Mouse (Mus musculus): ENCODE data around the gene Cyp2d22. TPM values are rescaled to one million over a fixed set of nuclear protein-coding genes. Genes with fewer than 3 reads are reported as not detected.
A peak's percentile ranks its signal among the peaks of the same experiment; 100 is the strongest.

The Cyp2d22 gene
- 2.1 and 3.3 TPM in 2 replicates for polyA plus RNA-seq (2015; fragmentation: Nextera tagmentation; extraction: Ambion mirVana)

DNA sequence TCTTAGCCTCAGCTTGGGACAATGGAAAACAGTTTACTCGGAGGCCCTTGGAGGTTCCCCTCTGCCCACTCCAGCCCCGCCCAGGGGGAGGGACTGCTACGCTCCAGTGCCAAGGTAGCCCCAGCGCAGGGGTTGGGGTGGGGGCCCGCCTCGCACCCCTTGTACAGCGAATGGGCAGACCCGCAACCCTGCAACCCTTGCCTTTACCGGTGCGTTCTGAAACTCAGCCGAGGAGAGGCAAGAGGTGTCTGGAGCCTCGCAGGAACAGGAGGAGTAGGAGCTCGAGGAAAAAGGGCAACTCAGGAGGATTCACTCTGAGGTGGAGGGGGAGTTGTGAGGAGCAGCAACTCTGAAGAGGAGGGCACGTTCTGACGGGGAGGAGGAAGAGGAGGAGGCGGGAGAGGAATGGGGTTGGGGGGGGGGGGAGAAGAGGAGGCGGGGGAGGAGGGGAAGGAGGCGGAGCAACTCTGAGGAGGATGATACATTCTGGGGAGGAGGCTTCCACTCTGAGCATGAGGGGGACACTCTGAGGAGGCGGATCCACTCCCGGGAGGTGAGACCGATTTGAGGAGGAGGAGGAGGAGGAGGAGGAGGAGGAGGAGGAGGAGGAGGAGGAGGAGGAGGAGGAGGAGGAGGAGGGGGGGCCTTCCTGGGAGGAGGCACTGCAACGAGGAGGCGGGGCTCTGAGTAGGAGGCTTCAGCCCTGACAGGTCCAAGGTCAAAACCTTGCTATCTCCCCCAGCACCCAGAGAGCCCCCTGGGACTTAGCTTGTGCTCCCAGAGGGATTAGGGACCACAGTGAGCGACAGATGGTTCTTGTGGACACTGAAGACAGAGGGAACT, at the start of gene Cyp2d22:
Cyp2d22 (minus strand) TSS at position 390 of the 843 bp plus-strand sequence.
- Histone ChIP-seq H3K27ac (replicated peaks) (0 out of 2 replicates have a peak within 1 kb of the TSS, but pooled peaks have one; percentile 51), H3K4me3 (replicated peaks) (peak within 1 kb of the TSS; percentile 35), H3K36me3 (no peaks in the 10 kb centered on the region), H3K9me3 (replicated peaks) (no peaks in the 10 kb centered on the region), H3K27me3 (replicated peaks) (no peaks in the 10 kb centered on the region), H3K4me1 (peaks cover 19% of the 10 kb centered on the region), H3K9ac (replicated peaks) (peak within 1 kb of the TSS; percentile 30; the same call in 1 of the 2 replicates), H3K4me2 (peak within 1 kb of the TSS; percentile 67)
- peak; percentile 73 for ATAC-seq (ENCODE audit: low FRiP score)
- 3% methylated on average over 17 of the region's 24 CpGs for WGBS

DNA sequence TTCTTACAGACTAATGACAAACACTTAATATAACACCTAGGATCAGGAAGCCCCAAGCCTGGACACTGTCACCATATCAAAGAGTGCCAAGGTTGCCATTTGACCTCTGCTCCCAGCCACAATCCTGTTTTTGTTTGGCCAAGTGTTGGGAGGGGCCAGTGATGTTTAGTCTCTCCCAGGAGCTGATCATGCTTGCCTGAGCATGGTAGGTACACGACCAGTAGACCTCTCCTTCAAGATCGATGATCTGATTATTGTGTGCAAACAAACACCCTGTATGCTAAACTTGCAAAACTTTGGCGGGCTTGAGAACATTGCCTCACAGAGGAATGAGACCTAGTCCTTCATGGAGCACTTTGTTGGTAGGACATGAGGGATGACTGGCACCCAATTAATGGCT, 43.4 kb upstream of the Cyp2d22 start:
- Histone ChIP-seq H3K9ac (replicated peaks) (no peak overlapping the region), H3K4me2 (no peak overlapping the region), H3K9me3 (replicated peaks) (peaks cover 4% of the 10 kb centered on the region; the same call in 1 of the 2 replicates), H3K27me3 (replicated peaks) (no peaks in the 10 kb centered on the region), H3K4me1 (no peaks in the 10 kb centered on the region), H3K27ac (replicated peaks) (no peak overlapping the region), H3K4me3 (replicated peaks) (no peak overlapping the region), H3K36me3 (no peaks in the 10 kb centered on the region)
- 88% methylated on average over 3 of the region's 3 CpGs for WGBS
- ATAC-seq (ENCODE audit: low FRiP score) = no peak

GRCm38 (mm10) chr15:82422935-82423334, 42.9 kb upstream of the Cyp2d22 start:
- Histone ChIP-seq H3K36me3 (no peaks in the 10 kb centered on the region), H3K4me3 (replicated peaks) (no peak overlapping the region), H3K4me2 (no peak overlapping the region), H3K4me1 (no peaks in the 10 kb centered on the region), H3K27me3 (replicated peaks) (no peaks in the 10 kb centered on the region), H3K9ac (replicated peaks) (no peak overlapping the region), H3K9me3 (replicated peaks) (peaks cover 2% of the 10 kb centered on the region; the same call in 1 of the 2 replicates), H3K27ac (replicated peaks) (no peak overlapping the region)
- no peak for ATAC-seq (ENCODE audit: low FRiP score)
- 85% methylated on average over 4 of the region's 4 CpGs for WGBS

DNA sequence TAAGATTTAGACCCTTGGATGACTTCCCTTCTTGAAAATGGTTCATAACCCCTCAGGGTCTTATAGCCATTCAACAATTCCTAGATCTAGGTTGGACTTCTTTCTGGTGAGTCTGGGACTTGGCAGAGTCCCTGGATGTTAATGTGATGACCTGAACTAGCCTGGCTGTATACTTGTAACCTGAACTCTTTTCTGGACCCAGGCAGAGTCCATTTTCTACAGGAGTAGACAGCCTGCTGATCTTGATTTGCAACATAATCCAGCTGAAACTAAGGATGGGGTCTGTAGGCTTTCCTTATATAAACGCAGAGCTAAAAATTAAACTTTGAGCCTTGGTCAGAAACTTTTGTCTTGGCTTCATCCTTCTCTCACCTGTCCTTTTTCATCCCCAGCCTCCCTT, 38.6 kb upstream of the Cyp2d22 start:
- 85% methylated on average over 1 of the region's 1 CpGs for WGBS
- H3K27me3 ChIP-seq (replicated peaks) = no peaks in the 10 kb centered on the region
- peaks cover 7% of the 10 kb centered on the region for H3K4me1 ChIP-seq
- H3K9me3 ChIP-seq (replicated peaks) = no peaks in the 10 kb centered on the region
- no peak overlapping the region for H3K27ac ChIP-seq (replicated peaks)
- no peak overlapping the region for H3K9ac ChIP-seq (replicated peaks)
- no peaks in the 10 kb centered on the region for H3K36me3 ChIP-seq
- H3K4me2 ChIP-seq = no peak overlapping the region
- no peak overlapping the region for H3K4me3 ChIP-seq (replicated peaks)
- ATAC-seq (ENCODE audit: low FRiP score) = no peak

DNA sequence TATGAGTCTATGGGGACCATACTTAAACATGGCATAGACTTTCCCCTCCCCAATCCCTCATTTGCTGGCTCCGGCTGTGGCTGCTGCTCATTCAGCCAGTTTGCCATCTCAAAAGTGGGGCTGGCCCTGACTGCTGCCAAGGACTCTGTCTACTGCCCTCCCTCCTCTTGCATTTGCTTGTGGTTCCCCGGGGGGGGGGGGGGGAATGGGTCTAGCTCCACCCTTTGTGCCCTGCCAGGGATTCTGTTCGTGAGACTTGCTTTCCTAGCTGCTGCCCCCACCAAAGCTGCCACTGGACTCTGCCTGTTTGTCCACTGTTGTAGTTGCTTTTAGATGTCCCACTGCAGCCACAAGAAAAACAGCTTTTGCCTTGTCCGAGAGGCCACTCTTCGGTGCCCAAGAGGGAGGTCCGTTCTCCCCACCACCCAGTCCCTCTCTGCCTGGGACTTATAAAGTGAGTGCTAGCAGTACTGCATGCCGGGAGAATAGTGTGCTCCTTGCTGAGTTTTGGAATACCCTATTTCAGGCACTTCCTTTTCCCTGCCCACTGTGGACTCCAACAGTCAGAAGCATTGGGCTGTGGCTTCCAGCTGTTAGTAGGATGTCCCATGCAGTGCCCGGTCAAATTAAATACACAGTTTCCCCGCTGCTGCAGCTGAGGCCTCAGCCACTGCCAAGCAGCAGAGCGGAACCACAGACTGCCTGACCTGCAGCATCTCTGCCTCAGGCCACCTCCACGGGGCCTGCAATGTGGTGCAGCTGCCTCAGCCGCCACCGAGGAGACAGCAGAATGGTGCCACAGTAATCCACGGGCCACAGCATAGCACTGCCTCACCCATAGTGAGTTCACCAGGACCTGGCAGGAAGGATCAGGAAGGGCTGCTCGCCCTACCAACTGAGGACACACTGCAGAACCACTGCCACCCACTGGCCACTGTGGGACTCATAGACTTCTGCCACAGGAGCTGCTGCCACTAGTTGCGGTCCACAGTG, 37.0 kb upstream of the Cyp2d22 start:
- Histone ChIP-seq H3K36me3 (no peaks in the 10 kb centered on the region), H3K9me3 (replicated peaks) (no peaks in the 10 kb centered on the region), H3K4me3 (replicated peaks) (no peak overlapping the region), H3K27me3 (replicated peaks) (no peaks in the 10 kb centered on the region), H3K9ac (replicated peaks) (no peak overlapping the region), H3K4me1 (peaks cover 7% of the 10 kb centered on the region), H3K4me2 (peak overlapping the region; percentile 41), H3K27ac (replicated peaks) (0 out of 2 replicates have a peak overlapping the region, but pooled peaks have one; percentile 6)
- ATAC-seq (ENCODE audit: low FRiP score) = peak; percentile 70
- 27% methylated on average over 16 of the region's 16 CpGs for WGBS

- ATAC-seq (ENCODE audit: low FRiP score) = no peak
- 82% methylated on average over 4 of the region's 4 CpGs for WGBS
- no peaks in the 10 kb centered on the region for H3K36me3 ChIP-seq
- no peak overlapping the region for H3K4me3 ChIP-seq (replicated peaks)
- H3K4me2 ChIP-seq = no peak overlapping the region
- no peaks in the 10 kb centered on the region for H3K9me3 ChIP-seq (replicated peaks)
- no peaks in the 10 kb centered on the region for H3K27me3 ChIP-seq (replicated peaks)
- no peaks in the 10 kb centered on the region for H3K4me1 ChIP-seq
- H3K27ac ChIP-seq (replicated peaks) = no peak overlapping the region
- H3K9ac ChIP-seq (replicated peaks) = no peak overlapping the region
Measured at GRCm38 (mm10) chr15:82407536-82407935, 27.5 kb upstream of the Cyp2d22 start.

DNA sequence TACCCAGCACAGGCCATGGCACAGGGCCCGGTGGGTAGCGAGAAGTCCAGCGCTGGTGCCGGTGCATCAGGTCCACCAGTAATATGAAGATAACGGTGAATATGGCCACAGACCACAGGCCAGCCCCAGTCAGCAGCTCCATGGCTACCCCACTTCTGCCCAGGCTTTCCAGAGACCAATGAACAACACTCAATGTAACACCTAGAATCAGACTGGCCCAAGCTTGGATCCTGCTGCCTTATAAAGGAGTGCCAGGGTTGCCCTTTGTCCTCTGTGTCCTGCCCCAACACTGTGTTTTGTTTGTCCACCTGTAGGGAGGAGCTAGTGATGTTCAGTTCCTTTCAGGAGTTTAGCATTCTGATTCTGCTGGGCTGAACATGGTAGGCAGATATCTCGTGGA, 26.9 kb upstream of the Cyp2d22 start, which contains the start of gene Cyp2d10:
Cyp2d10 (minus strand) TSS at position 215 of the 400 bp plus-strand sequence.
- 91% methylated on average over 6 of the region's 6 CpGs for WGBS
- no peak for ATAC-seq (ENCODE audit: low FRiP score)
- H3K4me3 ChIP-seq (replicated peaks) = no peak within 1 kb of the TSS
- H3K4me2 ChIP-seq = no peak within 1 kb of the TSS
- no peaks in the 10 kb centered on the region for H3K36me3 ChIP-seq
- no peaks in the 10 kb centered on the region for H3K9me3 ChIP-seq (replicated peaks)
- no peaks in the 10 kb centered on the region for H3K4me1 ChIP-seq
- H3K27me3 ChIP-seq (replicated peaks) = no peaks in the 10 kb centered on the region
- no peak within 1 kb of the TSS for H3K27ac ChIP-seq (replicated peaks)
- no peak within 1 kb of the TSS for H3K9ac ChIP-seq (replicated peaks)

GRCm38 (mm10) chr15:82404163-82404562, 24.1 kb upstream of the Cyp2d22 start:
- no peak overlapping the region for H3K9ac ChIP-seq (replicated peaks)
- H3K4me2 ChIP-seq = no peak overlapping the region
- H3K36me3 ChIP-seq = no peaks in the 10 kb centered on the region
- no peak overlapping the region for H3K27ac ChIP-seq (replicated peaks)
- H3K4me1 ChIP-seq = no peaks in the 10 kb centered on the region
- H3K27me3 ChIP-seq (replicated peaks) = no peaks in the 10 kb centered on the region
- H3K9me3 ChIP-seq (replicated peaks) = no peaks in the 10 kb centered on the region
- WGBS = 90% methylated on average over 3 of the region's 3 CpGs
- no peak for ATAC-seq (ENCODE audit: low FRiP score)
- H3K4me3 ChIP-seq (replicated peaks) = no peak overlapping the region

- no peak overlapping the region for H3K4me2 ChIP-seq
- no peaks in the 10 kb centered on the region for H3K27me3 ChIP-seq (replicated peaks)
- no peaks in the 10 kb centered on the region for H3K36me3 ChIP-seq
- WGBS = 95% methylated on average over 9 of the region's 9 CpGs
- no peak for ATAC-seq (ENCODE audit: low FRiP score)
- no peaks in the 10 kb centered on the region for H3K9me3 ChIP-seq (replicated peaks)
- no peak overlapping the region for H3K27ac ChIP-seq (replicated peaks)
- H3K4me3 ChIP-seq (replicated peaks) = no peak overlapping the region
- no peak overlapping the region for H3K9ac ChIP-seq (replicated peaks)
- no peaks in the 10 kb centered on the region for H3K4me1 ChIP-seq
Measured at GRCm38 (mm10) chr15:82403606-82404005, 23.5 kb upstream of the Cyp2d22 start.

DNA sequence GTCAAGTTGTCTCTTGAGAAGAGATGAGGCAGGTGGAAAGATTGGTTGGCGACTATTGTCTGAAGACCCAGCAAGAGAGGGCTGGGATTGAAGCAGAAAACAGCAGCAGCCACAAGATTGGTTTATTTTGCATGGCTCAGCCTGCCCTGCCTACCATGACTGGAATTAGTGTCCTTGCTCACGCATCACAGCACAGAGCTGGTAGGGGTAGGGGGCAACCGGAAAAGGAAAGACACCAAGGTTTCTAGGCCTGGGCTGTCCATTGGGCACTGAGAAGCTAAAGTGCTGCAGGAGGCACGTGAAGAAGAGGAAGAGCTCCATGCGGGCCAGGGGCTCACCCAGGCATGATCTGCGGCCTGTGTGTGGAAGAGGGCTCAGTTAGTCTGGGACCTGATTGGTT, 22.7 kb upstream of the Cyp2d22 start:
- WGBS = 89% methylated on average over 6 of the region's 6 CpGs
- no peaks in the 10 kb centered on the region for H3K27me3 ChIP-seq (replicated peaks)
- H3K27ac ChIP-seq (replicated peaks) = no peak overlapping the region
- H3K4me3 ChIP-seq (replicated peaks) = no peak overlapping the region
- no peaks in the 10 kb centered on the region for H3K36me3 ChIP-seq
- no peak for ATAC-seq (ENCODE audit: low FRiP score)
- no peak overlapping the region for H3K9ac ChIP-seq (replicated peaks)
- H3K4me2 ChIP-seq = no peak overlapping the region
- H3K9me3 ChIP-seq (replicated peaks) = no peaks in the 10 kb centered on the region
- H3K4me1 ChIP-seq = no peaks in the 10 kb centered on the region

- Histone ChIP-seq H3K4me1 (no peaks in the 10 kb centered on the region), H3K36me3 (no peaks in the 10 kb centered on the region), H3K4me2 (no peak overlapping the region), H3K9me3 (replicated peaks) (no peaks in the 10 kb centered on the region), H3K27ac (replicated peaks) (no peak overlapping the region), H3K27me3 (replicated peaks) (no peaks in the 10 kb centered on the region), H3K9ac (replicated peaks) (no peak overlapping the region), H3K4me3 (replicated peaks) (no peak overlapping the region)
- ATAC-seq (ENCODE audit: low FRiP score) = no peak
Measured at GRCm38 (mm10) chr15:82402106-82402505, 22.0 kb upstream of the Cyp2d22 start.

Data from neural tube, embryonic 15.5 days (tissue).